Mouse (Mus musculus): ENCODE measurements around the gene Xrn1. TPM values are rescaled to one million over a fixed set of nuclear protein-coding genes. Genes with fewer than 3 reads are reported as not detected.
A peak's percentile ranks its signal among the peaks of the same experiment; 100 is the strongest.
"Not testable (repeated sequence)": the region's sequence is repeated elsewhere in the genome, so short reads cannot be mapped to it uniquely, and the experiment has no call there.

Xrn1 gene
- 10.3 and 11.9 TPM in 2 replicates for polyA plus RNA-seq (2015; fragmentation: Nextera tagmentation; extraction: Ambion mirVana)

DNA sequence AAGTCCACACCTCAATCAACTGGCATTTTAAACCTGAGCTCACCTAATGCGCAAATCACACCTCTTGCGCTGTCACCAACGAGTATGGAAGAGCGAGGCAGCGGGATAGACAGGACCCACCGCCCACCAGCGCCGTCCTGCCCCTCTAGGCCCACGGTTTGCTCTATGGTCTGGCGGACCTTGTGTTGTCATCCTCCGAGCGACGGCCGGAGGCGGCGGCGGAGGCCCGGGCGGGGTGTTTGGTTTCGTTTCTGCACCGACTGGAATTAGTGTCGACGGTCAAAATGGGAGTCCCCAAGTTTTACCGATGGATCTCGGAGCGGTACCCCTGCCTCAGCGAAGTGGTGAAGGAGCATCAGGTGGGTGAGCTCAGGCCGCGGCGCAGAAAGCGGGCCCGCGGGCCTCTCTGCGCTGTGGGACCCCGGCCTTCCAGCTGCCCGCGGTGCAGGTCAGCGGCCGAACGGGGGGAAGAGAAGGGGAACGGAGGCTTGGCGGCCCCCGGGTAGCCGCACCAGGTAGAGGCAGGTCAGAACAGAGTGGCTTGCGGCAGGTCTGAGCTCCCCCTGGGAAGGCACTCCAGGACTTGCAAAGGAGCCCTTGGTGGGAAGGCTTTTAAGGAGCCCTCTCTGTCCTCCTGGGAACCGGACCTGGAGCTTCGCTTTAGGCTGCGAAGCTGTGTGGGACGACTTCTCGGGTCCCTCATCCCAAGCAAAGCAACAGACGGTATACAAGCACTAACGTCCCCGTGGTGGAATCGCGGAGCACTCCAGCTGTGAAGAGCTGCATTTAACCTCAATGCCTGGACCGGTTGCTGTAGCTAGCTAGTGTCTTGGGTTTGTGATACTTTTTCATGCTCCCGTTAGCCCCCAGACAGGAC is at the start of gene Xrn1:
TSS of gene Xrn1 (plus strand) at position 176 of the 877 bp plus-strand sequence.
- no peaks in the 10 kb centered on the region for H3K9me3 ChIP-seq
- H3K4me2 ChIP-seq, result peak within 1 kb of the TSS; percentile 74
- peaks cover 17% of the 10 kb centered on the region for H3K4me1 ChIP-seq
- H3K27me3 ChIP-seq (replicated peaks), result no peaks in the 10 kb centered on the region
- peak within 1 kb of the TSS; percentile 99 for H3K9ac ChIP-seq
- peak; percentile 94; the same call in 1 of the 2 replicates for ATAC-seq (ENCODE audit: extremely low read depth, insufficient number of reproducible peaks, low FRiP score, low TSS enrichment)
- H3K27ac ChIP-seq (replicated peaks), result peak within 1 kb of the TSS; percentile 96
- peak within 1 kb of the TSS; percentile 99 for H3K4me3 ChIP-seq
- WGBS, result under 1% methylated on average over 57 of the region's 57 CpGs
- H3K36me3 ChIP-seq, result peaks cover 22% of the 10 kb centered on the region

- H3K27ac ChIP-seq (replicated peaks), result no peak overlapping the region
- H3K4me1 ChIP-seq, result no peaks in the 10 kb centered on the region
- no peaks in the 10 kb centered on the region for H3K9me3 ChIP-seq
- no peak for ATAC-seq (ENCODE audit: extremely low read depth, insufficient number of reproducible peaks, low FRiP score, low TSS enrichment)
- no peak overlapping the region for H3K4me3 ChIP-seq
- no peaks in the 10 kb centered on the region for H3K27me3 ChIP-seq (replicated peaks)
- H3K36me3 ChIP-seq, result peaks cover 37% of the 10 kb centered on the region
- H3K4me2 ChIP-seq, result no peak overlapping the region
- H3K9ac ChIP-seq, result no peak overlapping the region
Observed at GRCm38 (mm10) chr9:95932855-95933254, 21.7 kb upstream of the Xrn1 start.

- WGBS, result 68% methylated on average over 4 of the region's 4 CpGs
- peaks cover 21% of the 10 kb centered on the region for H3K36me3 ChIP-seq
- H3K9me3 ChIP-seq, result no peaks in the 10 kb centered on the region
- H3K4me2 ChIP-seq, result peak overlapping the region; percentile 74
- no peaks in the 10 kb centered on the region for H3K27me3 ChIP-seq (replicated peaks)
- ATAC-seq (ENCODE audit: extremely low read depth, insufficient number of reproducible peaks, low FRiP score, low TSS enrichment), result no peak
- H3K4me1 ChIP-seq, result peaks cover 14% of the 10 kb centered on the region
- H3K9ac ChIP-seq, result no peak overlapping the region
- H3K27ac ChIP-seq (replicated peaks), result no peak overlapping the region
- H3K4me3 ChIP-seq, result peak overlapping the region; percentile 99
Observed at GRCm38 (mm10) chr9:95953658-95954057, 902 bp upstream of the Xrn1 start.

GRCm38 (mm10) chr9:95954226-95954584 is 355 bp upstream of the Xrn1 start:
- H3K9me3 ChIP-seq, result no peaks in the 10 kb centered on the region
- no peak for ATAC-seq (ENCODE audit: extremely low read depth, insufficient number of reproducible peaks, low FRiP score, low TSS enrichment)
- peak overlapping the region; percentile 74 for H3K4me2 ChIP-seq
- peak overlapping the region; percentile 96 for H3K27ac ChIP-seq (replicated peaks)
- under 1% methylated on average over 7 of the region's 7 CpGs for WGBS
- H3K27me3 ChIP-seq (replicated peaks), result no peaks in the 10 kb centered on the region
- H3K4me3 ChIP-seq, result peak overlapping the region; percentile 99
- peaks cover 23% of the 10 kb centered on the region for H3K36me3 ChIP-seq
- H3K9ac ChIP-seq, result peak overlapping the region; percentile 99
- peaks cover 14% of the 10 kb centered on the region for H3K4me1 ChIP-seq

DNA sequence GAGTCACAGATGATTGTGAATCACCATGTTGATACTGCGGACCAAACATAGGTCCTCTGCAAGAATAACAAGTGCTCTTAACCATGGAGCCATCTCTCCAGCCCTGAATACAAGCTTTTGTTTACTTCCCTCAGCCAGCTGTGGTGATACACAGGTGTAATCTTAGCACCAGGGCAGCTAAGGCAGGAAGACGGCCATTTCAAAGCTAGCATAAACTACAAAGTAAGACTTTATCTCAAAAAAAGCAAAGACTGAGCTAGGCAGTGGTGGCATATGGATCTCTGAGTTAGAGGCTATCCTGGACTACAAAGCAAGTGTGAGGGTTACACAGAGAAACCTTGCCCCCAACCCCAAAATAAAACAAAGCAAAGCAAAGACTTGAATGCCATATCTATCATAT is 3.1 kb downstream of the Xrn1 start:
- no peak overlapping the region for H3K9ac ChIP-seq
- H3K4me1 ChIP-seq, result peaks cover 22% of the 10 kb centered on the region
- no peak overlapping the region for H3K4me3 ChIP-seq
- no peaks in the 10 kb centered on the region for H3K9me3 ChIP-seq
- no peak overlapping the region for H3K4me2 ChIP-seq
- WGBS, result 79% methylated on average over 2 of the region's 2 CpGs
- no peak for ATAC-seq (ENCODE audit: extremely low read depth, insufficient number of reproducible peaks, low FRiP score, low TSS enrichment)
- no peak overlapping the region for H3K27ac ChIP-seq (replicated peaks)
- H3K27me3 ChIP-seq (replicated peaks), result no peaks in the 10 kb centered on the region
- peaks cover 9% of the 10 kb centered on the region; the same call in 1 of the 2 replicates for H3K36me3 ChIP-seq

DNA sequence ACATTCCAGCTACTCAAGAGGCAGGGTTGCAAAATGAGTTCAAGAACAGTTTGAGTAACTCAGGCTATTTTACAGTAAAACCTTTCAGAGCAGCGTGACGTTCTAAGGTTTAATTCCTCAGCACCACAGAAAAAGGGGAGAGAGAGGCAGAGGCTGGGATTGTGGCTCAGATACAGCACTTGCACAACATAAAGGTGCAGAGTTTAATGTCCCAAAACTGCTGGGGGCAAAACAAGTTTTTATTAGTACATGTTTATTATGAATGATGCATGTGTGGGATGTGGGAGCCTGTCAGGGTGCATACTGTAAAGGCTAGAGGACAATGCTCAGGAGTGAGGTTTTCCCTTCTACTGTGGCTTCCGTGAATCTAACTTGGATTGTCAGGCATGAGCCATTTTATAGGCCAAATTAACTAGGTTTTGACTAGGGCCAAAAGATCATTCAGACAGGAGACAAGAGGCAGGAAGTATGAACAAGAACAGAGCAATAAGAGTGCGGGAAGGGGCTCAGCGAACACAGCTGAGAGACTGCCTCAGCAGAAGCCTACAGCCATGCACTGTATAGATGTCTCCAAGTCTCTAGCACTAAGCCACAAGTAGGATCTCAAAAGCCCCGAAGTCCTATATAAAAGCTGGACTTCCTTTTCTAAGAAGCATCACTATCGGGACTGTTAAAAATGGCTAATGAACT is 3.6 kb downstream of the Xrn1 start:
- Histone ChIP-seq H3K27ac (replicated peaks) (no peak overlapping the region), H3K9ac (no peak overlapping the region), H3K4me2 (no peak overlapping the region), H3K9me3 (no peaks in the 10 kb centered on the region), H3K27me3 (replicated peaks) (no peaks in the 10 kb centered on the region), H3K36me3 (peaks cover 9% of the 10 kb centered on the region; the same call in 1 of the 2 replicates), H3K4me1 (peaks cover 22% of the 10 kb centered on the region), H3K4me3 (no peak overlapping the region)
- ATAC-seq (ENCODE audit: extremely low read depth, insufficient number of reproducible peaks, low FRiP score, low TSS enrichment), result no peak
- 91% methylated on average over 7 of the region's 7 CpGs for WGBS

GRCm38 (mm10) chr9:95958731-95959105 is 4.2 kb downstream of the Xrn1 start:
- peaks cover 18% of the 10 kb centered on the region for H3K4me1 ChIP-seq
- not testable (repeated sequence) for H3K27me3 ChIP-seq (replicated peaks); H3K4me2 ChIP-seq; H3K9me3 ChIP-seq; H3K9ac ChIP-seq; ATAC-seq (ENCODE audit: extremely low read depth, insufficient number of reproducible peaks, low FRiP score, low TSS enrichment); H3K4me3 ChIP-seq; H3K36me3 ChIP-seq; H3K27ac ChIP-seq (replicated peaks)
- 93% methylated on average over 2 of the region's 2 CpGs for WGBS

- Histone ChIP-seq H3K4me3 (no peak overlapping the region), H3K4me2 (no peak overlapping the region), H3K36me3 (peaks cover 13% of the 10 kb centered on the region), H3K27ac (replicated peaks) (no peak overlapping the region), H3K9me3 (no peaks in the 10 kb centered on the region), H3K27me3 (replicated peaks) (no peaks in the 10 kb centered on the region), H3K9ac (no peak overlapping the region), H3K4me1 (peaks cover 14% of the 10 kb centered on the region; the same call in 1 of the 2 replicates)
- WGBS, result 77% methylated on average over 6 of the region's 6 CpGs
- no peak for ATAC-seq (ENCODE audit: extremely low read depth, insufficient number of reproducible peaks, low FRiP score, low TSS enrichment)
Observed at GRCm38 (mm10) chr9:95959246-95959645, 4.7 kb downstream of the Xrn1 start.

GRCm38 (mm10) chr9:95959732-95960428 is 5.3 kb downstream of the Xrn1 start:
- Histone ChIP-seq H3K4me2 (no peak overlapping the region), H3K9me3 (no peaks in the 10 kb centered on the region), H3K27me3 (replicated peaks) (no peaks in the 10 kb centered on the region), H3K4me3 (no peak overlapping the region), H3K27ac (replicated peaks) (no peak overlapping the region), H3K9ac (no peak overlapping the region), H3K4me1 (peaks cover 14% of the 10 kb centered on the region; the same call in 1 of the 2 replicates), H3K36me3 (peaks cover 19% of the 10 kb centered on the region)
- ATAC-seq (ENCODE audit: extremely low read depth, insufficient number of reproducible peaks, low FRiP score, low TSS enrichment), result no peak
- 84% methylated on average over 3 of the region's 3 CpGs for WGBS

GRCm38 (mm10) chr9:95961058-95961457 is 6.5 kb downstream of the Xrn1 start:
- Histone ChIP-seq H3K9ac (no peak overlapping the region), H3K9me3 (no peaks in the 10 kb centered on the region), H3K4me3 (no peak overlapping the region), H3K4me2 (no peak overlapping the region), H3K27me3 (replicated peaks) (no peaks in the 10 kb centered on the region), H3K27ac (replicated peaks) (no peak overlapping the region), H3K36me3 (peaks cover 30% of the 10 kb centered on the region), H3K4me1 (peaks cover 14% of the 10 kb centered on the region; the same call in 1 of the 2 replicates)
- ATAC-seq (ENCODE audit: extremely low read depth, insufficient number of reproducible peaks, low FRiP score, low TSS enrichment), result no peak

DNA sequence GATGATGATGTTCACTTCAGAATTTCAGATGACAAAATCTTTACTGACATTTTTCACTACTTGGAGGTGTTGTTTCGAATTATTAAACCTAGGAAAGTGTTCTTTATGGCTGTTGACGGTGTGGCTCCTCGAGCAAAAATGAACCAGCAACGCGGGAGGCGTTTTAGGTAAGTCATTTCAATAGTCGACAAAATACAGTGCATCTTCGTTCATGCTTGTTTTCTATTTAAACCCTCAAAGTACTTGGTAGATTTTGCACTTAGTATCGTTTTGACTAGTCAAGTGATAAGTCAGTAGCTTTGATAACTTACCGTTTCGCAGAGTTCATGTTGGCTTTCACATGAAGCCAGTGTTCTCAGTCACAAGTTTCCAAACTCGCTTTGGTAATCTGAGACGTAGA is 9.5 kb downstream of the Xrn1 start:
- 90% methylated on average over 13 of the region's 13 CpGs for WGBS
- Histone ChIP-seq H3K9ac (no peak overlapping the region), H3K4me2 (no peak overlapping the region), H3K27me3 (replicated peaks) (no peaks in the 10 kb centered on the region), H3K4me1 (peaks cover 8% of the 10 kb centered on the region; the same call in 1 of the 2 replicates), H3K4me3 (no peak overlapping the region), H3K9me3 (no peaks in the 10 kb centered on the region), H3K36me3 (peaks cover 37% of the 10 kb centered on the region), H3K27ac (replicated peaks) (no peak overlapping the region)
- ATAC-seq (ENCODE audit: extremely low read depth, insufficient number of reproducible peaks, low FRiP score, low TSS enrichment), result no peak
